Mouse (Mus musculus): Measurements from ENCODE around the gene Bub3. TPM values are rescaled to one million over a fixed set of nuclear protein-coding genes. Genes with fewer than 3 reads are reported as not detected.

Gene Bub3
- total and polyA plus RNA-seq, 3 experiments: 168 to 321 (median 212) TPM

- Histone ChIP-seq H3K4me1 (ENCODE audit: control insufficient read depth in 1 of 2, insufficient read depth in 2 of 2, low read length in 2 of 2) (no peaks in the 10 kb centered on the region), H3K9ac (ENCODE audit: control insufficient read depth, low read depth, low read length, poor library complexity, severe bottlenecking) (no peak overlapping the region), H3K36me3 (ENCODE audit: control insufficient read depth in 1 of 2, insufficient read depth in 2 of 2, low read length in 2 of 2) (no peaks in the 10 kb centered on the region), H3K27me3 (ENCODE audit: control insufficient read depth in 1 of 2, insufficient read depth in 2 of 2, low read length in 2 of 2) (no peaks in the 10 kb centered on the region), H3K9me3 (replicated peaks; ENCODE audit: insufficient read depth, low read length) (no peaks in the 10 kb centered on the region), H3K4me3 (ENCODE audit: control insufficient read depth in 1 of 2, insufficient read depth in 1 of 2, low read depth in 2 of 2, low read length in 2 of 2) (no peak overlapping the region), H3K27ac (ENCODE audit: control insufficient read depth, low read depth, low read length) (no peak overlapping the region), H3K79me2 (ENCODE audit: control insufficient read depth, insufficient read depth, low read length, poor library complexity) (no peaks in the 10 kb centered on the region)
- TF ChIP-seq SMC3 (IDR thresholded peaks at IDR 0.05; ENCODE audit: low read depth, low read length): no peak
- TF ChIP-seq TAL1 (IDR thresholded peaks at IDR 0.05; ENCODE audit: low read length): no peak
- TF ChIP-seq RCOR1 (IDR thresholded peaks at IDR 0.05; ENCODE audit: low read depth, low read length): no peak
- no peak for TF ChIP-seq NELFE (IDR thresholded peaks at IDR 0.05; ENCODE audit: low read depth, low read length)
- no peak for TF ChIP-seq ELF1 (IDR thresholded peaks at IDR 0.05; ENCODE audit: low read depth, low read length)
- no peak for TF ChIP-seq MAZ (IDR thresholded peaks at IDR 0.05; ENCODE audit: low read depth, low read length)
- no peak for TF ChIP-seq MAX (IDR thresholded peaks at IDR 0.05; ENCODE audit: low read length)
- TF ChIP-seq MAFK (IDR thresholded peaks at IDR 0.05; ENCODE audit: borderline replicate concordance, low read depth, low read length): no peak
- TF ChIP-seq POLR2AphosphoS5 (IDR thresholded peaks at IDR 0.05; ENCODE audit: borderline replicate concordance, low read depth, low read length): no peak
- no peak for TF ChIP-seq HCFC1 (IDR thresholded peaks at IDR 0.05; ENCODE audit: low read depth, low read length)
- TF ChIP-seq BHLHE40 (IDR thresholded peaks at IDR 0.05; ENCODE audit: borderline replicate concordance, low read depth, low read length): no peak
- no peak for TF ChIP-seq USF1 (IDR thresholded peaks at IDR 0.05; ENCODE audit: low read depth, low read length)
- no peak for TF ChIP-seq ZKSCAN1 (IDR thresholded peaks at IDR 0.05; ENCODE audit: low read depth, low read length)
- TF ChIP-seq MYC (IDR thresholded peaks at IDR 0.05; ENCODE audit: low read depth, low read length): no peak
- TF ChIP-seq KAT2A (conservative IDR thresholded peaks at IDR 0.05; ENCODE audit: low read depth, low read length): no peak
- DNase-seq (ENCODE audit: low read depth, low spot score): no peak
Observed at GRCm38 (mm10) chr7:131547481-131547880, 12.5 kb upstream of the Bub3 start.

DNA sequence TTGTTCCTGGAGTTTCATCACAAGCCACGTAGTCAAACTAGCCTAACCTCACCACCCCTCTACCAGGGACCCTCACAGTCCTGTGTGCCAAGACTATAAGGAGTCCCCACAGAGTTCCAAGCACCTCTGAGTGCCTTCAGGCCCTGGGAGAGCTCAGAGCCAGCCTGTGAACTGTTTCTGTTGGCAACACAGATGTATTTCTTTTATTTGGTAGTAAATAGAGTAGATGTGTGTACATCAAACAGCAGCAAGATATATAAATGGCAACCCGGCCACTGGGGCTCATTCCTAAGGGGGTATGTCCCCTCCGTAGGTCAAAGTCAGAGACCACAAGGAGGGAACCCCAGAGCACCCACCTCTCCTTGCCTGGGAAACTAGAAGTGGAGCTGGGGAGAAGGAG, 11.5 kb upstream of the Bub3 start, which contains the start of gene Hmx2:
Hmx2 (plus strand) TSS at position 301 of the 400 bp plus-strand sequence.
- no peaks in the 10 kb centered on the region for H3K27me3 ChIP-seq (ENCODE audit: control insufficient read depth in 1 of 2, insufficient read depth in 2 of 2, low read length in 2 of 2)
- no peak for TF ChIP-seq TCF12 (IDR thresholded peaks at IDR 0.05; ENCODE audit: low read depth, low read length)
- no peak for TF ChIP-seq POLR2AphosphoS5 (IDR thresholded peaks at IDR 0.05; ENCODE audit: borderline replicate concordance, low read depth, low read length)
- peaks cover 0 to 3% of the 10 kb centered on the region in 2 experiments; a peak in 1 of 4 replicates for H3K4me1 ChIP-seq (ENCODE audit: control insufficient read depth in 1 of 2, insufficient read depth in 2 of 2, low read length in 2 of 2)
- H3K4me3 ChIP-seq (ENCODE audit: control insufficient read depth in 1 of 2, insufficient read depth in 1 of 2, low read depth in 2 of 2, low read length in 2 of 2): no peak within 1 kb of the TSS
- H3K79me2 ChIP-seq (ENCODE audit: control insufficient read depth, insufficient read depth, low read length, poor library complexity): no peaks in the 10 kb centered on the region
- no peaks in the 10 kb centered on the region for H3K36me3 ChIP-seq (ENCODE audit: control insufficient read depth in 1 of 2, insufficient read depth in 2 of 2, low read length in 2 of 2)
- H3K9ac ChIP-seq (ENCODE audit: control insufficient read depth, low read depth, low read length, poor library complexity, severe bottlenecking): no peak within 1 kb of the TSS
- DNase-seq (ENCODE audit: low read depth, low spot score): no peak
- H3K27ac ChIP-seq (ENCODE audit: control insufficient read depth, low read depth, low read length): no peak within 1 kb of the TSS
- no peaks in the 10 kb centered on the region for H3K9me3 ChIP-seq (replicated peaks; ENCODE audit: insufficient read depth, low read length)
